17 mouse cellular contexts compared by ENCODE assay signal in genomic region chr9:121076291-121076690, GRCm38 (mm10).
DNase-seq lines count a peak whose midpoint lies in the region; ATAC-seq lines count a peak whose summit lies in the region.
"Had no signal": no experiment of that assay in that cellular context is flagged by ENCODE, and none has a peak within 500 bp of the region (broad histone marks: within the 10 kb centered on the region; RNA-seq: fewer than 3 reads in every experiment).

No protein-coding gene starts in this region.

- no peak overlapping the region for H3K4me3 ChIP-seq in limb, embryonic 13.5 days
- H3K4me3 ChIP-seq in limb, embryonic 10.5 days = no peak overlapping the region
- H3K4me3 ChIP-seq in kidney, embryonic 14.5 days (ENCODE audit: low read length) = no peak overlapping the region
- no peak overlapping the region for H3K4me3 ChIP-seq in midbrain, embryonic 16.5 days (ENCODE audit: low read depth, low read length)
- H3K4me3 ChIP-seq: liver, embryonic 15.5 days had no signal

- H3K9ac ChIP-seq in limb, embryonic 13.5 days = no peak overlapping the region
- no peak overlapping the region; the same call in 1 of the 2 replicates for H3K9ac ChIP-seq in kidney, embryonic 14.5 days (ENCODE audit: low read depth, low read length)
- H3K9ac ChIP-seq in midbrain, embryonic 16.5 days (ENCODE audit: low read depth, low read length) = 0 out of 2 replicates have a peak overlapping the region, but pooled peaks have one; percentile 6
- H3K9ac ChIP-seq: liver, embryonic 15.5 days had no signal

- H3K36me3 ChIP-seq in limb, embryonic 13.5 days = no peaks in the 10 kb centered on the region
- no peaks in the 10 kb centered on the region for H3K36me3 ChIP-seq in limb, embryonic 10.5 days
- H3K36me3 ChIP-seq in kidney, embryonic 14.5 days (ENCODE audit: control insufficient read depth, insufficient read depth, low read length) = no peaks in the 10 kb centered on the region
- H3K36me3 ChIP-seq in midbrain, embryonic 16.5 days (ENCODE audit: control insufficient read depth, insufficient read depth, low read length) = no peaks in the 10 kb centered on the region
- H3K36me3 ChIP-seq: liver, embryonic 15.5 days had no signal

- 0 out of 2 replicates have a peak overlapping the region, but pooled peaks have one; percentile 7 for H3K4me2 ChIP-seq in limb, embryonic 13.5 days (replicated peaks)
- H3K4me2 ChIP-seq in kidney, embryonic 14.5 days (replicated peaks; ENCODE audit: low read depth, low read length) = no peak overlapping the region
- H3K4me2 ChIP-seq in midbrain, embryonic 16.5 days (ENCODE audit: low read length) = peak overlapping the region; percentile 9; the same call in 1 of the 2 replicates
- H3K4me2 ChIP-seq: liver, embryonic 15.5 days had no signal

- peak; percentile 24 to 57 for DNase-seq in frontal cortex, postnatal 36 days (ENCODE audit: low spot score in 2 of 2)
- no peak for DNase-seq in frontal cortex, postnatal 25 days (ENCODE audit: low spot score in 2 of 2)
- DNase-seq in limb, embryonic 10.5 days (ENCODE audit: low spot score) = no peak
- DNase-seq in adrenal gland, adult 18-20 months (ENCODE audit: low spot score in 2 of 2) = no peak
- no peak for DNase-seq in liver
- DNase-seq: adrenal gland, postnatal 36 days; cerebellum, adult 9-11 months; gastrocnemius, postnatal 14 days; heart, postnatal 14 days; lung, postnatal 4 days; retina, postnatal 1 day; thymus, postnatal 36 days had no signal

- H3K9me3 ChIP-seq in limb, embryonic 13.5 days = no peaks in the 10 kb centered on the region
- H3K9me3 ChIP-seq in limb, embryonic 10.5 days (replicated peaks) = no peaks in the 10 kb centered on the region
- H3K9me3 ChIP-seq in kidney, embryonic 14.5 days (ENCODE audit: control insufficient read depth, low read length) = no peaks in the 10 kb centered on the region
- no peaks in the 10 kb centered on the region for H3K9me3 ChIP-seq in midbrain, embryonic 16.5 days (replicated peaks; ENCODE audit: control insufficient read depth, low read length, poor library complexity, severe bottlenecking)
- H3K9me3 ChIP-seq: liver, embryonic 15.5 days had no signal

- 25% methylated on average over 12 of the region's 12 CpGs for WGBS in limb, embryonic 13.5 days
- WGBS in limb, embryonic 10.5 days = 45% methylated on average over 12 of the region's 12 CpGs
- 21% methylated on average over 12 of the region's 12 CpGs for WGBS in kidney, embryonic 14.5 days
- 32% methylated on average over 12 of the region's 12 CpGs for WGBS in midbrain, embryonic 16.5 days

- ATAC-seq in limb, embryonic 13.5 days (ENCODE audit: low FRiP score, low read depth) = no peak
- 0 out of 2 replicates have a peak, but pooled peaks have one; percentile 13 for ATAC-seq in kidney, embryonic 14.5 days (ENCODE audit: low FRiP score, low TSS enrichment)
- no peak for ATAC-seq in midbrain, embryonic 16.5 days
- ATAC-seq: forebrain, embryonic 16.5 days had no signal

- H3K27ac ChIP-seq in limb, embryonic 13.5 days = 0 out of 2 replicates have a peak overlapping the region, but pooled peaks have one; percentile 15
- no peak overlapping the region for H3K27ac ChIP-seq in limb, embryonic 10.5 days
- no peak overlapping the region for H3K27ac ChIP-seq in kidney, embryonic 14.5 days (ENCODE audit: low read depth, low read length)
- peak overlapping the region; percentile 51 for H3K27ac ChIP-seq in midbrain, embryonic 16.5 days (ENCODE audit: low read length)
- H3K27ac ChIP-seq: liver, embryonic 15.5 days had no signal

- peaks cover 44% of the 10 kb centered on the region for H3K4me1 ChIP-seq in limb, embryonic 13.5 days
- peaks cover 52% of the 10 kb centered on the region for H3K4me1 ChIP-seq in limb, embryonic 10.5 days
- peaks cover 23% of the 10 kb centered on the region for H3K4me1 ChIP-seq in kidney, embryonic 14.5 days (ENCODE audit: control insufficient read depth, insufficient read depth, low read length)
- peaks cover 7% of the 10 kb centered on the region for H3K4me1 ChIP-seq in midbrain, embryonic 16.5 days (ENCODE audit: control insufficient read depth, insufficient read depth, low read length)
- H3K4me1 ChIP-seq: liver, embryonic 15.5 days had no signal

- no peaks in the 10 kb centered on the region for H3K27me3 ChIP-seq in limb, embryonic 13.5 days
- H3K27me3 ChIP-seq in limb, embryonic 10.5 days (ENCODE audit: low read depth, poor library complexity, severe bottlenecking) = no peaks in the 10 kb centered on the region; the same call in 1 of the 2 replicates
- no peaks in the 10 kb centered on the region for H3K27me3 ChIP-seq in kidney, embryonic 14.5 days (ENCODE audit: control insufficient read depth, insufficient read depth, low read length)
- H3K27me3 ChIP-seq in midbrain, embryonic 16.5 days (ENCODE audit: control insufficient read depth, insufficient read depth, low read depth, low read length) = no peaks in the 10 kb centered on the region
- H3K27me3 ChIP-seq: liver, embryonic 15.5 days had no signal

Comparison
In these comparisons a context has a peak if more than half of its experiments do, and no peak if none do; other contexts are left out.
1. DNase-seq: peak in frontal cortex, postnatal 36 days (2 of 2); none in frontal cortex, postnatal 25 days (0 of 2), limb, embryonic 10.5 days (single experiment), adrenal gland, adult 18-20 months (0 of 2) and liver (single experiment).
2. H3K27ac ChIP-seq: peak in limb, embryonic 13.5 days (single experiment) and midbrain, embryonic 16.5 days (single experiment); none in limb, embryonic 10.5 days (single experiment) and kidney, embryonic 14.5 days (single experiment).